Mouse (Mus musculus) heart, postnatal 0 days (tissue): Measurements from ENCODE around the gene Creb3l4. TPM values are rescaled to one million over a fixed set of nuclear protein-coding genes. Genes with fewer than 3 reads are reported as not detected.
A peak's percentile ranks its signal among the peaks of the same experiment; 100 is the strongest.

Experiments used
- ATAC-seq: fragments of 200-750 bp; cut with Nextera tagmentation; 2 replicates; pipeline ENCODE4 v1.8.0; 2017; ENCODE audit warnings: low read depth, moderate number of reproducible peaks, moderate library complexity; ENCODE audit not compliant: insufficient read depth
- DNase-seq: peaks from one replicate; pipeline ENCODE4 v3.0.0-alpha.2; 2016; ENCODE audit warnings: low spot score
- H3K27ac ChIP-seq: fragments of 300-500 bp; sonication (generic); 2 replicates; pipeline ENCODE4 v1.5.1; 2014; ENCODE audit warnings: low read depth, mild to moderate bottlenecking
- H3K27me3 ChIP-seq: fragments of 300-500 bp; sonication (generic); 2 replicates; pipeline ENCODE4 v1.6.1; 2014; ENCODE audit warnings: low read length, mixed read lengths; ENCODE audit not compliant: control insufficient read depth, insufficient read depth
- H3K36me3 ChIP-seq: fragments of 300-500 bp; sonication (generic); replicated peaks from 2 replicates; pipeline ENCODE4 v1.6.1; 2014; ENCODE audit warnings: low read length, mixed read lengths; ENCODE audit not compliant: control insufficient read depth, insufficient read depth
- H3K4me1 ChIP-seq: fragments of 300-500 bp; sonication (generic); 2 replicates; pipeline ENCODE4 v1.6.1; 2014; ENCODE audit warnings: antibody characterized with exemption; ENCODE audit not compliant: control insufficient read depth, insufficient read depth
- H3K4me2 ChIP-seq: fragments of 300-500 bp; sonication (generic); 2 replicates; pipeline ENCODE4 v1.6.1; 2014; ENCODE audit warnings: low read depth, mild to moderate bottlenecking, low read length, moderate library complexity
- H3K4me3 ChIP-seq: fragments of 300-500 bp; sonication (generic); 2 replicates; pipeline ENCODE4 v1.5.1; 2014; ENCODE audit warnings: low read depth, low read length
- H3K9ac ChIP-seq: fragments of 300-500 bp; sonication (generic); replicated peaks from 2 replicates; pipeline ENCODE4 v1.6.1; 2014; ENCODE audit warnings: low read depth, low read length, mixed read lengths
- H3K9me3 ChIP-seq: fragments of 300-500 bp; sonication (generic); replicated peaks from 2 replicates; pipeline ENCODE4 v1.6.1; 2016; ENCODE audit warnings: low read length; ENCODE audit not compliant: control insufficient read depth
- CTCF ChIP-seq: IDR thresholded peaks from 2 replicates; pipeline ENCODE4 v1.5.1; 2016; ENCODE audit warnings: antibody characterized with exemption, control low read depth, low read depth
- EP300 ChIP-seq: IDR thresholded peaks from 2 replicates; pipeline ENCODE4 v1.6.1; 2016; ENCODE audit warnings: antibody characterized with exemption, low read depth
- WGBS: fragments of 180-500 bp; shearing (Covaris S2); extraction: QIAGEN DNeasy Blood & Tissue Kit; methylation state at CpG from one replicate; pipeline ENCODE4 v1.1.7; 2014; 5-methylcytosine and 5-hydroxymethylcytosine counted together
- microRNA-seq: library from miRNA; unstranded; fragments of <30 nt; microRNA quantifications from one replicate; pipeline ENCODE4, GENCODE M21; 2016
- polyA plus RNA-seq: library from polyadenylated mRNA; unstranded; fragments of >200 nt; fragmentation: Nextera tagmentation; extraction: Ambion mirVana; gene quantifications from 2 replicates; pipeline ENCODE4 v1.2.1, GENCODE M21; 2015
- total RNA-seq: library from RNA; depleted of rRNA; stranded (reverse); fragments of >200 nt; gene quantifications from 2 replicates; pipeline ENCODE4 v1.2.3, GENCODE M21; 2014; ENCODE audit warnings: low replicate concordance; rRNA removed

The Creb3l4 gene
- total and polyA plus RNA-seq, 2 experiments from 2014 or later, result 1.2 TPM; not detected in 1

- H3K9ac ChIP-seq, result no peak overlapping the region
- no peak overlapping the region for H3K4me3 ChIP-seq
- TF ChIP-seq CTCF, result no peak
- TF ChIP-seq EP300, result no peak
- no peak overlapping the region for H3K4me2 ChIP-seq
- H3K4me1 ChIP-seq, result no peaks in the 10 kb centered on the region
- 35% methylated on average over 1 of the region's 1 CpGs for WGBS
- DNase-seq, result no peak
- H3K36me3 ChIP-seq, result no peaks in the 10 kb centered on the region
- no peaks in the 10 kb centered on the region for H3K27me3 ChIP-seq
- peak; percentile 68 for ATAC-seq
- no peaks in the 10 kb centered on the region for H3K9me3 ChIP-seq
- H3K27ac ChIP-seq, result no peak overlapping the region
These were observed 47.7 kb downstream of the Creb3l4 start for GRCm38 (mm10) chr3:90195644-90196043.

DNA sequence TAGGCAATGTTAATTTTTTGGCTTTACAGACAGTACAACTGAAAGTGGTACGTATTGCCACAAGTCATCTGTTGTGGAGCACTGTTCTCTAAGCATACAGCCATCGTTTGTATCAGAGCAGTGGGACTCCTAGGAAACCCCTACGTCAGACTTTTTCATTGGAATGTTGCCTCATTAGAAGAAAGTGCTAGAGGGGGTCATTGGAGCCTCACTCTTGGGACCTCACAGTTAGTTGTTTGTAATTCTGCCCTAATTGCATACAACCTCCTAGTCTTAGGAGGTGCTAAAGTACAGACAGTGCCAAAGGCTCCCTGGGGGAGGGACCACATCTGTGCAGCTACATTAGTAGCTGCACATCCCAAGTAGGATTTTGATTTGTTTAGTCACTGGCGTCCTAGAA is 48.6 kb downstream of the Creb3l4 start:
- 74% methylated on average over 4 of the region's 4 CpGs for WGBS
- TF ChIP-seq EP300 (no peak), CTCF (no peak)
- Histone ChIP-seq H3K27ac (no peak overlapping the region), H3K27me3 (no peaks in the 10 kb centered on the region), H3K4me2 (no peak overlapping the region), H3K9me3 (no peaks in the 10 kb centered on the region), H3K4me1 (no peaks in the 10 kb centered on the region), H3K4me3 (no peak overlapping the region), H3K36me3 (no peaks in the 10 kb centered on the region), H3K9ac (no peak overlapping the region)
- no peak for ATAC-seq
- no peak for DNase-seq

GRCm38 (mm10) chr3:90190859-90191510 is 52.3 kb downstream of the Creb3l4 start:
- no peaks in the 10 kb centered on the region for H3K9me3 ChIP-seq
- 67% methylated on average over 11 of the region's 11 CpGs for WGBS
- H3K9ac ChIP-seq, result no peak overlapping the region
- no peaks in the 10 kb centered on the region for H3K36me3 ChIP-seq
- TF ChIP-seq EP300 (no peak), CTCF (no peak)
- H3K4me3 ChIP-seq, result no peak overlapping the region
- H3K4me2 ChIP-seq, result no peak overlapping the region
- ATAC-seq, result no peak
- no peak overlapping the region for H3K27ac ChIP-seq
- no peak for DNase-seq
- no peaks in the 10 kb centered on the region for H3K27me3 ChIP-seq
- no peaks in the 10 kb centered on the region for H3K4me1 ChIP-seq

Small RNAs within 50 kb of the gene (microRNA-seq; reads per million reads assigned to microRNA genes)
- gene Mir7012, result not detected

Other genes starting within 250 kb of the Creb3l4 start
- 37.9 and 45.0 TPM in 2 replicates for gene Hax1, start 244.7 kb downstream of the Creb3l4 start, total RNA-seq
- 64.2 and 70.3 TPM in 2 replicates for gene Hax1, start 244.7 kb downstream of the Creb3l4 start, polyA plus RNA-seq
- gene 4933434E20Rik, start 191.9 kb downstream of the Creb3l4 start, total RNA-seq, result 111 and 183 TPM in 2 replicates
- 151 and 165 TPM in 2 replicates for gene 4933434E20Rik, start 191.9 kb downstream of the Creb3l4 start, polyA plus RNA-seq
- 64.2 and 69.7 TPM in 2 replicates for gene Ubap2l, start 190.9 kb downstream of the Creb3l4 start, total RNA-seq
- gene Ubap2l, start 190.9 kb downstream of the Creb3l4 start, polyA plus RNA-seq, result 88.9 and 92.0 TPM in 2 replicates
- 88.0 and 99.5 TPM in 2 replicates for gene Tpm3, start 170.9 kb downstream of the Creb3l4 start, total RNA-seq
- 139 and 145 TPM in 2 replicates for gene Tpm3, start 170.9 kb downstream of the Creb3l4 start, polyA plus RNA-seq
- 0.04 and 0.27 TPM in 2 replicates for gene Nup210l, start 139.4 kb downstream of the Creb3l4 start, total RNA-seq
- 0.04 TPM in 1 of 2 replicates, not detected in the other for gene Nup210l, start 139.4 kb downstream of the Creb3l4 start, polyA plus RNA-seq
- 3,347 and 4,005 TPM in 2 replicates for gene Rps27, start 29.9 kb downstream of the Creb3l4 start, total RNA-seq
- gene Rps27, start 29.9 kb downstream of the Creb3l4 start, polyA plus RNA-seq, result 908 and 957 TPM in 2 replicates
- gene Rab13, start 29.8 kb downstream of the Creb3l4 start, total RNA-seq, result 9.7 and 13.7 TPM in 2 replicates
- gene Rab13, start 29.8 kb downstream of the Creb3l4 start, polyA plus RNA-seq, result 17.9 and 18.2 TPM in 2 replicates
- 78.5 and 87.2 TPM in 2 replicates for gene Jtb, start 11.9 kb downstream of the Creb3l4 start, total RNA-seq
- 116 TPM in 2 replicates for gene Jtb, start 11.9 kb downstream of the Creb3l4 start, polyA plus RNA-seq
- 157 and 158 TPM in 2 replicates for gene Slc39a1, start 4.7 kb upstream of the Creb3l4 start, total RNA-seq
- 93.3 and 95.5 TPM in 2 replicates for gene Slc39a1, start 4.7 kb upstream of the Creb3l4 start, polyA plus RNA-seq
- gene Crtc2, start 10.7 kb upstream of the Creb3l4 start, total RNA-seq, result 11.6 and 17.8 TPM in 2 replicates
- gene Crtc2, start 10.7 kb upstream of the Creb3l4 start, polyA plus RNA-seq, result 6.3 and 7.2 TPM in 2 replicates
- 18.4 and 32.6 TPM in 2 replicates for gene Dennd4b, start 21.7 kb upstream of the Creb3l4 start, total RNA-seq
- gene Dennd4b, start 21.7 kb upstream of the Creb3l4 start, polyA plus RNA-seq, result 3.4 and 4.6 TPM in 2 replicates
- 14.1 and 25.3 TPM in 2 replicates for gene Gatad2b, start 49.7 kb upstream of the Creb3l4 start, total RNA-seq
- gene Gatad2b, start 49.7 kb upstream of the Creb3l4 start, polyA plus RNA-seq, result 5.8 and 6.4 TPM in 2 replicates
- 3.3 and 6.2 TPM in 2 replicates for gene Slc27a3, start 146.4 kb upstream of the Creb3l4 start, total RNA-seq
- 2.3 and 2.4 TPM in 2 replicates for gene Slc27a3, start 146.4 kb upstream of the Creb3l4 start, polyA plus RNA-seq
- gene Ints3, start 190.1 kb upstream of the Creb3l4 start, total RNA-seq, result 26.1 and 26.6 TPM in 2 replicates
- gene Ints3, start 190.1 kb upstream of the Creb3l4 start, polyA plus RNA-seq, result 7.8 and 8.3 TPM in 2 replicates
- gene Npr1, start 222.4 kb upstream of the Creb3l4 start, total RNA-seq, result 26.4 and 30.9 TPM in 2 replicates
- 10.2 and 11.2 TPM in 2 replicates for gene Npr1, start 222.4 kb upstream of the Creb3l4 start, polyA plus RNA-seq
- gene Ilf2, start 232.6 kb upstream of the Creb3l4 start, total RNA-seq, result 46.8 and 53.5 TPM in 2 replicates
- gene Ilf2, start 232.6 kb upstream of the Creb3l4 start, polyA plus RNA-seq, result 60.2 and 60.8 TPM in 2 replicates
- 44.3 and 59.2 TPM in 2 replicates for gene Snapin, start 247.5 kb upstream of the Creb3l4 start, total RNA-seq
- 85.5 and 90.5 TPM in 2 replicates for gene Snapin, start 247.5 kb upstream of the Creb3l4 start, polyA plus RNA-seq